In the genomic region with DNA sequence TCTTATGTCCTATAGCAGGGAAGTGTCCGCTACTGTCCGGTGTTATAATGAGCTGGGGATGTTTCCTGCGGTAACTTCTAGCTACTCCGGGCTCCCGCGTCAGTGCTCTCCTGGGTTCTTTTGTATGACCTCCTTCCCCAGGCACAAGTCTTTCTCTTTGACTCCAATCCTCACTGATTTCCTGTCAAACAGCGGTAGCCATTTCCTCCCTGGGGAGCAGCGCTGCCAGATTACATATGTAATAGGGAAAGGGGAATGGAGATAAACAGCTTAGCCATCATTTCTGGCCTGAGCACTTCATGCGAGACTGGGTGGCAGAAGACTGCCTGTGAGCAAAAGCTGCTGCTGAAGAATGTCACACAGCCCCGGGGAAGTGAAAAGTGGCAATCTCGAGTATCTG, we compare ENCODE assay signal across 16 mouse cellular contexts.
A peak's percentile ranks its signal among the peaks of the same experiment; 100 is the strongest.
DNase-seq lines count a peak whose midpoint lies in the region; ATAC-seq lines count a peak whose summit lies in the region.
"Had no signal": no experiment of that assay in that cellular context is flagged by ENCODE, and none has a peak within 500 bp of the region (broad histone marks: within the 10 kb centered on the region; RNA-seq: fewer than 3 reads in every experiment).

No protein-coding gene starts in this region.

- H3K27me3 ChIP-seq in hindbrain, embryonic 10.5 days (ENCODE audit: insufficient read depth, poor library complexity, severe bottlenecking), result no peaks in the 10 kb centered on the region
- H3K27me3 ChIP-seq in hindbrain, embryonic 12.5 days, result no peaks in the 10 kb centered on the region
- H3K27me3 ChIP-seq in midbrain, embryonic 14.5 days (ENCODE audit: control insufficient read depth, insufficient read depth, low read length), result no peaks in the 10 kb centered on the region
- no peaks in the 10 kb centered on the region for H3K27me3 ChIP-seq in midbrain, embryonic 16.5 days (ENCODE audit: control insufficient read depth, insufficient read depth, low read depth, low read length)
- no peaks in the 10 kb centered on the region for H3K27me3 ChIP-seq in forebrain, embryonic 11.5 days (ENCODE audit: control insufficient read depth, insufficient read depth, low read length)
- H3K27me3 ChIP-seq in intestine, embryonic 16.5 days (replicated peaks; ENCODE audit: control insufficient read depth, insufficient read depth, low read length), result no peaks in the 10 kb centered on the region
- H3K27me3 ChIP-seq: embryonic facial prominence, embryonic 15.5 days; liver, embryonic 13.5 days had no signal

- H3K36me3 ChIP-seq in hindbrain, embryonic 10.5 days, result no peaks in the 10 kb centered on the region
- no peaks in the 10 kb centered on the region for H3K36me3 ChIP-seq in hindbrain, embryonic 12.5 days
- H3K36me3 ChIP-seq in midbrain, embryonic 14.5 days (ENCODE audit: control insufficient read depth, insufficient read depth, low read length), result no peaks in the 10 kb centered on the region
- H3K36me3 ChIP-seq in midbrain, embryonic 16.5 days (ENCODE audit: control insufficient read depth, insufficient read depth, low read length), result no peaks in the 10 kb centered on the region
- H3K36me3 ChIP-seq in forebrain, embryonic 11.5 days (ENCODE audit: control insufficient read depth, insufficient read depth, low read length), result no peaks in the 10 kb centered on the region
- H3K36me3 ChIP-seq in intestine, embryonic 16.5 days (ENCODE audit: control insufficient read depth, insufficient read depth, low read length), result no peaks in the 10 kb centered on the region
- H3K36me3 ChIP-seq: embryonic facial prominence, embryonic 15.5 days; liver, embryonic 13.5 days had no signal

- no peaks in the 10 kb centered on the region; the same call in 1 of the 2 replicates for H3K4me1 ChIP-seq in hindbrain, embryonic 10.5 days (replicated peaks)
- 0 out of 2 replicates have a peak, but pooled peaks cover 4% of the 10 kb centered on the region for H3K4me1 ChIP-seq in hindbrain, embryonic 12.5 days
- no peaks in the 10 kb centered on the region for H3K4me1 ChIP-seq in midbrain, embryonic 14.5 days (ENCODE audit: control insufficient read depth, insufficient read depth, low read length)
- no peaks in the 10 kb centered on the region for H3K4me1 ChIP-seq in midbrain, embryonic 16.5 days (ENCODE audit: control insufficient read depth, insufficient read depth, low read length)
- no peaks in the 10 kb centered on the region for H3K4me1 ChIP-seq in forebrain, embryonic 11.5 days (replicated peaks; ENCODE audit: control insufficient read depth, insufficient read depth, low read length)
- no peaks in the 10 kb centered on the region for H3K4me1 ChIP-seq in intestine, embryonic 16.5 days (ENCODE audit: control insufficient read depth, insufficient read depth, low read length)
- H3K4me1 ChIP-seq: embryonic facial prominence, embryonic 15.5 days; liver, embryonic 13.5 days had no signal

- no peak overlapping the region for H3K27ac ChIP-seq in hindbrain, embryonic 10.5 days
- no peak overlapping the region for H3K27ac ChIP-seq in hindbrain, embryonic 12.5 days
- no peak overlapping the region for H3K27ac ChIP-seq in midbrain, embryonic 14.5 days (replicated peaks; ENCODE audit: low read depth, low read length)
- H3K27ac ChIP-seq in midbrain, embryonic 16.5 days (ENCODE audit: low read length), result no peak overlapping the region
- H3K27ac ChIP-seq in forebrain, embryonic 11.5 days (ENCODE audit: low read depth, low read length), result no peak overlapping the region
- no peak overlapping the region for H3K27ac ChIP-seq in intestine, embryonic 16.5 days (ENCODE audit: low read length)
- H3K27ac ChIP-seq: embryonic facial prominence, embryonic 15.5 days; liver, embryonic 13.5 days had no signal

- 53% methylated on average over 11 of the region's 11 CpGs for WGBS in hindbrain, embryonic 10.5 days
- 56% methylated on average over 11 of the region's 11 CpGs for WGBS in hindbrain, embryonic 12.5 days
- 48% methylated on average over 11 of the region's 11 CpGs for WGBS in midbrain, embryonic 14.5 days
- 50% methylated on average over 11 of the region's 11 CpGs for WGBS in midbrain, embryonic 16.5 days
- WGBS in forebrain, embryonic 11.5 days, result 71% methylated on average over 11 of the region's 11 CpGs
- 47% methylated on average over 11 of the region's 11 CpGs for WGBS in intestine, embryonic 16.5 days

- no peak for ATAC-seq in hindbrain, embryonic 12.5 days (ENCODE audit: low FRiP score)
- no peak for ATAC-seq in midbrain, embryonic 14.5 days (ENCODE audit: low FRiP score, low TSS enrichment)
- ATAC-seq in midbrain, embryonic 16.5 days, result no peak
- no peak for ATAC-seq in forebrain, embryonic 11.5 days (replicated peaks; ENCODE audit: low FRiP score)
- no peak for ATAC-seq in intestine, embryonic 16.5 days
- ATAC-seq: activated CD4-positive, CD25-positive, alpha-beta regulatory T cell, adult 4 months; CD4-positive, CD25-positive, alpha-beta regulatory T cell, adult 4 months; forebrain, embryonic 14.5 days; intestine, postnatal 0 days had no signal

- intact Hi-C loops in heart, postnatal 10 days (cut with DNase I), result no loop called here

- peak; percentile 25 for DNase-seq in hindbrain, embryonic 10.5 days (ENCODE audit: low spot score)
- DNase-seq in midbrain, embryonic 14.5 days, result peak; percentile 49
- peak; percentile 10 to 16 for DNase-seq in heart, postnatal 10 days
- DNase-seq in retina, embryonic 14.5 days (ENCODE audit: low spot score), result peak; percentile 21
- DNase-seq in forebrain, embryonic 11.5 days (ENCODE audit: low spot score), result no peak
- DNase-seq: cerebellum, adult 9-10 months; gastrocnemius, postnatal 14 days; liver, embryonic 13.5 days had no signal

- no peaks in the 10 kb centered on the region for H3K9me3 ChIP-seq in hindbrain, embryonic 10.5 days
- no peaks in the 10 kb centered on the region for H3K9me3 ChIP-seq in hindbrain, embryonic 12.5 days (replicated peaks)
- H3K9me3 ChIP-seq in midbrain, embryonic 14.5 days (ENCODE audit: control insufficient read depth, low read length), result no peaks in the 10 kb centered on the region
- H3K9me3 ChIP-seq in midbrain, embryonic 16.5 days (replicated peaks; ENCODE audit: control insufficient read depth, low read length, poor library complexity, severe bottlenecking), result no peaks in the 10 kb centered on the region
- H3K9me3 ChIP-seq in forebrain, embryonic 11.5 days (ENCODE audit: control insufficient read depth, low read length), result no peaks in the 10 kb centered on the region
- no peaks in the 10 kb centered on the region for H3K9me3 ChIP-seq in intestine, embryonic 16.5 days (ENCODE audit: control insufficient read depth, low read length)
- H3K9me3 ChIP-seq: embryonic facial prominence, embryonic 15.5 days; liver, embryonic 13.5 days had no signal

- no peak overlapping the region for H3K9ac ChIP-seq in hindbrain, embryonic 12.5 days
- no peak overlapping the region for H3K9ac ChIP-seq in midbrain, embryonic 14.5 days (replicated peaks; ENCODE audit: low read length)
- H3K9ac ChIP-seq in midbrain, embryonic 16.5 days (ENCODE audit: low read depth, low read length), result no peak overlapping the region
- H3K9ac ChIP-seq in forebrain, embryonic 11.5 days (ENCODE audit: low read length), result no peak overlapping the region
- H3K9ac ChIP-seq in intestine, embryonic 16.5 days (ENCODE audit: low read depth, low read length), result no peak overlapping the region
- H3K9ac ChIP-seq: embryonic facial prominence, embryonic 15.5 days; liver, embryonic 13.5 days had no signal

- no peak overlapping the region for H3K4me3 ChIP-seq in hindbrain, embryonic 10.5 days
- no peak overlapping the region for H3K4me3 ChIP-seq in hindbrain, embryonic 12.5 days
- H3K4me3 ChIP-seq in midbrain, embryonic 14.5 days (replicated peaks; ENCODE audit: low read depth, low read length), result no peak overlapping the region
- no peak overlapping the region for H3K4me3 ChIP-seq in midbrain, embryonic 16.5 days (ENCODE audit: low read depth, low read length)
- no peak overlapping the region for H3K4me3 ChIP-seq in forebrain, embryonic 11.5 days (ENCODE audit: low read depth, low read length)
- no peak overlapping the region for H3K4me3 ChIP-seq in intestine, embryonic 16.5 days (ENCODE audit: low read length)
- H3K4me3 ChIP-seq: embryonic facial prominence, embryonic 15.5 days; liver, embryonic 13.5 days had no signal

- no peak overlapping the region; the same call in 1 of the 2 replicates for H3K4me2 ChIP-seq in hindbrain, embryonic 12.5 days (replicated peaks)
- no peak overlapping the region for H3K4me2 ChIP-seq in midbrain, embryonic 14.5 days (ENCODE audit: low read length)
- H3K4me2 ChIP-seq in midbrain, embryonic 16.5 days (ENCODE audit: low read length), result no peak overlapping the region; the same call in 1 of the 2 replicates
- H3K4me2 ChIP-seq in forebrain, embryonic 11.5 days (ENCODE audit: low read depth, low read length, severe bottlenecking), result no peak overlapping the region
- H3K4me2 ChIP-seq in intestine, embryonic 16.5 days (ENCODE audit: low read depth, low read length), result no peak overlapping the region
- H3K4me2 ChIP-seq: embryonic facial prominence, embryonic 15.5 days; liver, embryonic 13.5 days had no signal
